Mouse (Mus musculus) hematopoietic stem cell, adult 5-6 weeks (primary cell): ENCODE data around the gene Rsph6a. TPM values are rescaled to one million over a fixed set of nuclear protein-coding genes. Genes with fewer than 3 reads are reported as not detected.

Source experiments
- ATAC-seq, 2 experiments: fragments of 125-278 bp in 1 of 2; replicated peaks in 1 of 2; 2 replicates each; pipeline ENCODE4 v1.8.0; 2016 to 2017; ENCODE audit warnings: inconsistent platforms in 2 of 2, mild to moderate bottlenecking in 2 of 2, moderate number of reproducible peaks in 2 of 2, low read depth in 1 of 2, moderate TSS enrichment in 1 of 2; ENCODE audit not compliant: low FRiP score in 2 of 2, poor library complexity in 2 of 2, severe bottlenecking in 2 of 2, insufficient read depth in 1 of 2, low TSS enrichment in 1 of 2
- total RNA-seq: library from RNA; stranded (forward); fragments of 172-1452, 232-1000 nt; gene quantifications from 2 replicates; pipeline ENCODE4 v1.2.3, GENCODE M21; 2017

Rsph6a gene
- not detected in 2 replicates for total RNA-seq

- peak in 1 of 2 experiments; percentile 26; a peak in 1 of 4 replicates for ATAC-seq
These were observed at the start of gene Rsph6a for GRCm38 (mm10) chr7:19054047-19054776. TSS of gene Rsph6a (plus strand) at chr7:19054690.

- ATAC-seq: no peak
These were observed 48.9 kb upstream of the Rsph6a start for GRCm38 (mm10) chr7:19005417-19006121.

GRCm38 (mm10) chr7:19006476-19006875 is 48.0 kb upstream of the Rsph6a start:
- peak; percentile 52 to 57; a peak in 3 of 4 replicates for ATAC-seq

- ATAC-seq: no peak
These were observed 47.2 kb upstream of the Rsph6a start for GRCm38 (mm10) chr7:19007026-19007977.

GRCm38 (mm10) chr7:19010581-19010980 is 43.9 kb upstream of the Rsph6a start:
- ATAC-seq: no peak

- ATAC-seq: peak; percentile 54 to 60
These were observed 42.4 kb upstream of the Rsph6a start for GRCm38 (mm10) chr7:19012025-19012621.

GRCm38 (mm10) chr7:19012882-19013281 is 41.6 kb upstream of the Rsph6a start:
- no peak for ATAC-seq

- ATAC-seq: no peak
These were observed 40.0 kb upstream of the Rsph6a start for GRCm38 (mm10) chr7:19014452-19014851.

- no peak for ATAC-seq
These were observed 38.4 kb upstream of the Rsph6a start for GRCm38 (mm10) chr7:19016042-19016441.

GRCm38 (mm10) chr7:19017909-19018308 is 36.6 kb upstream of the Rsph6a start:
- no peak for ATAC-seq

GRCm38 (mm10) chr7:19021048-19021447 is 33.4 kb upstream of the Rsph6a start:
- no peak for ATAC-seq

GRCm38 (mm10) chr7:19022189-19022958 is 32.1 kb upstream of the Rsph6a start:
- ATAC-seq: no peak

- peak; percentile 18 to 35; a peak in 1 of 4 replicates for ATAC-seq
These were observed 31.1 kb upstream of the Rsph6a start, which contains the start of gene Foxa3 for GRCm38 (mm10) chr7:19023357-19023814. TSS of gene Foxa3 (minus strand) at chr7:19023538.

- ATAC-seq: peak; percentile 83 to 88
These were observed 30.4 kb upstream of the Rsph6a start, which contains the start of gene Sympk for GRCm38 (mm10) chr7:19024096-19024506. TSS of gene Sympk (plus strand) at chr7:19024377.

- ATAC-seq: no peak
These were observed 29.8 kb upstream of the Rsph6a start for GRCm38 (mm10) chr7:19024581-19025255.

- ATAC-seq: 0 out of 4 replicates have a peak, but pooled peaks of 1 of the 2 experiments have one; percentile 4
These were observed 26.4 kb upstream of the Rsph6a start for GRCm38 (mm10) chr7:19028067-19028466.
